Mouse (Mus musculus) heart, adult 2 months (tissue): ENCODE results near the gene Pes1. TPM values are rescaled to one million over a fixed set of nuclear protein-coding genes. Genes with fewer than 3 reads are reported as not detected.
"Not testable (repeated sequence)": the region's sequence is repeated elsewhere in the genome, so short reads cannot be mapped to it uniquely, and the experiment has no call there.

Experiments
- DNase-seq, 2 experiments: peaks; one replicate each; pipeline ENCODE4 v3.0.0; 2021
- H3K27ac ChIP-seq: fragments of 200-600 bp; 2 replicates; pipeline ENCODE4 v1.8.1; 2022
- H3K27me3 ChIP-seq: fragments of 200-500 bp; 2 replicates; pipeline ENCODE4 v1.6.1; 2012; ENCODE audit warnings: mild to moderate bottlenecking, low read length, inconsistent platforms, mixed read lengths; ENCODE audit not compliant: control insufficient read depth, insufficient read depth
- H3K36me3 ChIP-seq: fragments of 200-500 bp; 2 replicates; pipeline ENCODE4 v1.6.1; 2012; ENCODE audit warnings: low read length, inconsistent platforms; ENCODE audit not compliant: control insufficient read depth, insufficient read depth
- H3K4me1 ChIP-seq: fragments of 200-500 bp; 2 replicates; pipeline ENCODE4 v1.6.1; 2011; ENCODE audit warnings: low read length; ENCODE audit not compliant: control insufficient read depth, insufficient read depth
- H3K4me3 ChIP-seq: fragments of 200-600 bp; 2 replicates; pipeline ENCODE4 v1.8.1; 2022
- H3K79me2 ChIP-seq: fragments of 200-500 bp; replicated peaks from 2 replicates; pipeline ENCODE4 v1.6.1; 2012; ENCODE audit warnings: mild to moderate bottlenecking, inconsistent platforms, low read length, moderate library complexity, mixed read lengths; ENCODE audit not compliant: control insufficient read depth, insufficient read depth
- H3K9ac ChIP-seq: fragments of 200-500 bp; 2 replicates; pipeline ENCODE4 v1.6.1; 2012; ENCODE audit warnings: low read depth, mild to moderate bottlenecking, control low read depth, inconsistent platforms, low read length, mixed read lengths
- CTCF ChIP-seq: fragments of 200-600 bp; IDR thresholded peaks from 2 replicates; pipeline ENCODE4 v1.8.1; 2022; ENCODE audit warnings: antibody characterized with exemption, mild to moderate bottlenecking, moderate library complexity
- EP300 ChIP-seq: fragments of 200-500 bp; IDR thresholded peaks from 2 replicates; pipeline ENCODE4 v1.6.1; 2011; ENCODE audit warnings: low read depth, low read length, control low read depth; ENCODE audit not compliant: insufficient read depth
- POLR2A ChIP-seq: fragments of 200-500 bp; IDR thresholded peaks from 2 replicates; pipeline ENCODE4 v1.6.1; 2011; ENCODE audit warnings: mild to moderate bottlenecking, low read depth, low read length, control low read depth; ENCODE audit not compliant: insufficient read depth
- WGBS: fragments of 180-500 bp; shearing (Covaris S2); methylation state at CpG from one replicate; pipeline ENCODE4 v1.1.7; 2018; 5-methylcytosine and 5-hydroxymethylcytosine counted together
- intact Hi-C: fragments of 180-260 bp; cut with DNase I; formaldehyde crosslinking; loops from one replicate; pipeline ENCODE4 v1.15.1; 2025
- polyA plus RNA-seq: library from polyadenylated mRNA; depleted of rRNA; stranded (reverse); fragments of >200 nt; gene quantifications from 2 replicates; pipeline ENCODE4 v1.2.3, GENCODE M21; 2012
- total RNA-seq, 2 experiments: library from RNA; stranded (reverse); gene quantifications; 2 replicates each; pipeline ENCODE4 v1.2.3; 2021

Pes1 gene
- total and polyA plus RNA-seq, 3 experiments: 19.4 to 27.3 (median 26.6) TPM

GRCm38 (mm10) chr11:4012616-4013015, 48.8 kb downstream of the Pes1 start:
- Histone ChIP-seq H3K27ac (no peak overlapping the region), H3K4me3 (no peak overlapping the region), H3K27me3 (no peaks in the 10 kb centered on the region), H3K36me3 (no peaks in the 10 kb centered on the region), H3K9ac (no peak overlapping the region), H3K79me2 (no peaks in the 10 kb centered on the region), H3K4me1 (no peaks in the 10 kb centered on the region)
- 73% methylated on average over 1 of the region's 1 CpGs for WGBS
- intact Hi-C loops: no loop called here
- no peak for DNase-seq
- no peak for TF ChIP-seq CTCF

- DNase-seq, H3K4me3 ChIP-seq, H3K36me3 ChIP-seq, H3K9ac ChIP-seq, H3K27me3 ChIP-seq, intact Hi-C loops, H3K27ac ChIP-seq, H3K4me1 ChIP-seq, H3K79me2 ChIP-seq: not testable (repeated sequence)
- 81% methylated on average over 14 of the region's 14 CpGs for WGBS
Measured at GRCm38 (mm10) chr11:4015796-4016195, 52.0 kb downstream of the Pes1 start.

GRCm38 (mm10) chr11:4022111-4022510, 58.3 kb downstream of the Pes1 start:
- H3K79me2 ChIP-seq, H3K27ac ChIP-seq, H3K4me1 ChIP-seq, H3K27me3 ChIP-seq, H3K4me3 ChIP-seq, H3K36me3 ChIP-seq, H3K9ac ChIP-seq, DNase-seq, intact Hi-C loops: not testable (repeated sequence)
- 85% methylated on average over 13 of the region's 13 CpGs for WGBS

GRCm38 (mm10) chr11:4023321-4023720, 59.5 kb downstream of the Pes1 start:
- H3K9ac ChIP-seq: no peak overlapping the region
- H3K4me1 ChIP-seq: no peaks in the 10 kb centered on the region
- 29% methylated on average over 2 of the region's 2 CpGs for WGBS
- DNase-seq: no peak
- H3K36me3 ChIP-seq: no peaks in the 10 kb centered on the region
- TF ChIP-seq POLR2A (no peak), EP300 (no peak), CTCF (no peak)
- H3K4me3 ChIP-seq: no peak overlapping the region
- H3K27me3 ChIP-seq: 0 out of 2 replicates have a peak, but pooled peaks cover 1% of the 10 kb centered on the region
- intact Hi-C loops: no loop called here
- no peak overlapping the region for H3K27ac ChIP-seq
- H3K79me2 ChIP-seq: no peaks in the 10 kb centered on the region

- H3K36me3 ChIP-seq: no peaks in the 10 kb centered on the region
- H3K4me1 ChIP-seq: no peaks in the 10 kb centered on the region
- no peak overlapping the region for H3K27ac ChIP-seq
- DNase-seq: no peak
- H3K27me3 ChIP-seq: peaks cover 1% of the 10 kb centered on the region; the same call in 1 of the 2 replicates
- intact Hi-C loops: no loop called here
- no peaks in the 10 kb centered on the region for H3K79me2 ChIP-seq
- TF ChIP-seq CTCF (no peak), EP300 (no peak), POLR2A (no peak)
- no peak overlapping the region for H3K9ac ChIP-seq
- 73% methylated on average over 8 of the region's 8 CpGs for WGBS
- no peak overlapping the region for H3K4me3 ChIP-seq
Measured at GRCm38 (mm10) chr11:4027066-4027465, 63.3 kb downstream of the Pes1 start.

- no peak overlapping the region for H3K27ac ChIP-seq
- intact Hi-C loops: no loop called here
- no peaks in the 10 kb centered on the region for H3K36me3 ChIP-seq
- DNase-seq: no peak
- peaks cover 1% of the 10 kb centered on the region; the same call in 1 of the 2 replicates for H3K27me3 ChIP-seq
- no peak overlapping the region for H3K9ac ChIP-seq
- H3K79me2 ChIP-seq: no peaks in the 10 kb centered on the region
- TF ChIP-seq POLR2A (no peak), CTCF (no peak)
- no peak overlapping the region for H3K4me3 ChIP-seq
- H3K4me1 ChIP-seq: no peaks in the 10 kb centered on the region
- WGBS: 63% methylated on average over 9 of the region's 9 CpGs
Measured at GRCm38 (mm10) chr11:4027561-4028334, 64.0 kb downstream of the Pes1 start.
